Mouse (Mus musculus) MEL (cell line): ENCODE results near the gene Grip1. TPM values are rescaled to one million over a fixed set of nuclear protein-coding genes. Genes with fewer than 3 reads are reported as not detected.

Experiments
- DNase-seq: peaks from one replicate; pipeline ENCODE4 v3.0.0; 2011; ENCODE audit warnings: low read depth, low spot score
- H3K27ac ChIP-seq: 2 replicates; pipeline ENCODE4 v1.5.1; 2012; ENCODE audit warnings: low read depth, mild to moderate bottlenecking, control low read depth, low read length, moderate library complexity; ENCODE audit not compliant: control insufficient read depth
- H3K27me3 ChIP-seq, 2 experiments: fragments of 150-350 bp in 1 of 2; sonication (generic) in 1 of 2; 2 replicates each; pipeline ENCODE4 v1.6.1; 2012; ENCODE audit warnings: low read length in 2 of 2, mild to moderate bottlenecking in 2 of 2, improper control_type of control experiment in 1 of 2, moderate library complexity in 1 of 2; ENCODE audit not compliant: insufficient read depth in 2 of 2, control insufficient read depth in 1 of 2
- H3K36me3 ChIP-seq, 2 experiments: 2 replicates each; pipeline ENCODE4 v1.6.1; 2012 to 2014; ENCODE audit warnings: low read length in 2 of 2, improper control_type of control experiment in 1 of 2, inconsistent platforms in 1 of 2, mild to moderate bottlenecking in 1 of 2; ENCODE audit not compliant: insufficient read depth in 2 of 2, control insufficient read depth in 1 of 2
- H3K4me1 ChIP-seq, 2 experiments: fragments of 150-350 bp in 1 of 2; sonication (generic) in 1 of 2; 2 replicates each; pipeline ENCODE4 v1.6.1; 2012; ENCODE audit warnings: low read length in 2 of 2, improper control_type of control experiment in 1 of 2, mild to moderate bottlenecking in 1 of 2; ENCODE audit not compliant: insufficient read depth in 2 of 2, control insufficient read depth in 1 of 2
- H3K4me3 ChIP-seq, 2 experiments: fragments of 150-350 bp in 1 of 2; sonication (generic) in 1 of 2; 2 replicates each; pipeline ENCODE4 v1.5.1; 2012; ENCODE audit warnings: low read depth in 2 of 2, low read length in 2 of 2, mild to moderate bottlenecking in 2 of 2, moderate library complexity in 2 of 2, control low read depth in 1 of 2, improper control_type of control experiment in 1 of 2; ENCODE audit not compliant: control insufficient read depth in 1 of 2, insufficient read depth in 1 of 2
- H3K79me2 ChIP-seq: 2 replicates; pipeline ENCODE4 v1.6.1; 2012; ENCODE audit warnings: mild to moderate bottlenecking, low read length, moderate library complexity; ENCODE audit not compliant: control insufficient read depth, poor library complexity, insufficient read depth
- H3K9ac ChIP-seq: 2 replicates; pipeline ENCODE4 v1.6.1; 2012; ENCODE audit warnings: low read depth, mild to moderate bottlenecking, control low read depth, low read length, moderate library complexity; ENCODE audit not compliant: control insufficient read depth, poor library complexity, severe bottlenecking
- H3K9me3 ChIP-seq: fragments of 150-350 bp; sonication (generic); replicated peaks from 2 replicates; pipeline ENCODE4 v1.6.1; 2012; ENCODE audit warnings: mild to moderate bottlenecking, low read length, improper control_type of control experiment, moderate library complexity; ENCODE audit not compliant: insufficient read depth
- BHLHE40 ChIP-seq: IDR thresholded peaks from 2 replicates; pipeline ENCODE4 v1.6.1; 2012; ENCODE audit warnings: low read depth, mild to moderate bottlenecking, inconsistent platforms, low read length, improper control_type of control experiment, borderline replicate concordance
- CHD1 ChIP-seq: IDR thresholded peaks from 2 replicates; pipeline ENCODE4 v1.6.1; 2012; ENCODE audit warnings: low read depth, mild to moderate bottlenecking, inconsistent platforms, low read length, improper control_type of control experiment
- CHD2 ChIP-seq: IDR thresholded peaks from 2 replicates; pipeline ENCODE4 v1.6.1; 2011; ENCODE audit warnings: low read length, improper control_type of control experiment
- GABPA ChIP-seq: IDR thresholded peaks from 2 replicates; pipeline ENCODE4 v1.6.1; 2012; ENCODE audit warnings: low read depth, mild to moderate bottlenecking, inconsistent platforms, low read length, improper control_type of control experiment, moderate library complexity
- HCFC1 ChIP-seq: IDR thresholded peaks from 2 replicates; pipeline ENCODE4 v1.6.1; 2012; ENCODE audit warnings: low read depth, mild to moderate bottlenecking, inconsistent platforms, low read length, improper control_type of control experiment, moderate library complexity
- JUND ChIP-seq: IDR thresholded peaks from 2 replicates; pipeline ENCODE4 v1.6.1; 2011; ENCODE audit warnings: low read depth, mild to moderate bottlenecking, improper control_type of control experiment, low read length
- MAZ ChIP-seq: IDR thresholded peaks from 2 replicates; pipeline ENCODE4 v1.6.1; 2012; ENCODE audit warnings: low read depth, mild to moderate bottlenecking, inconsistent platforms, low read length, improper control_type of control experiment
- MYC ChIP-seq: IDR thresholded peaks from 2 replicates; pipeline ENCODE4 v1.6.1; 2011; ENCODE audit warnings: low read depth, mild to moderate bottlenecking, low read length, improper control_type of control experiment, moderate library complexity
- NRF1 ChIP-seq: IDR thresholded peaks from 2 replicates; pipeline ENCODE4 v1.6.1; 2014; ENCODE audit warnings: low read depth, mild to moderate bottlenecking, inconsistent platforms, low read length, improper control_type of control experiment, moderate library complexity; ENCODE audit not compliant: poor library complexity, insufficient read depth, severe bottlenecking
- POLR2AphosphoS2 ChIP-seq: IDR thresholded peaks from 2 replicates; pipeline ENCODE4 v1.6.1; 2011; ENCODE audit warnings: low read length, improper control_type of control experiment
- POLR2AphosphoS5 ChIP-seq: IDR thresholded peaks from 2 replicates; pipeline ENCODE4 v1.6.1; 2012; ENCODE audit warnings: low read depth, borderline replicate concordance, mild to moderate bottlenecking, inconsistent platforms, low read length, moderate library complexity, mixed read lengths
- RAD21 ChIP-seq: IDR thresholded peaks from 2 replicates; pipeline ENCODE4 v1.6.1; 2011; ENCODE audit warnings: mild to moderate bottlenecking, low read depth, low read length, improper control_type of control experiment
- SIN3A ChIP-seq: IDR thresholded peaks from 2 replicates; pipeline ENCODE4 v1.6.1; 2012; ENCODE audit warnings: low read length, improper control_type of control experiment, inconsistent platforms
- TAL1 ChIP-seq: IDR thresholded peaks from 2 replicates; pipeline ENCODE4 v1.6.1; 2012; ENCODE audit warnings: mild to moderate bottlenecking, inconsistent platforms, low read length, moderate library complexity, mixed read lengths
- TBP ChIP-seq: IDR thresholded peaks from 2 replicates; pipeline ENCODE4 v1.8.0; 2011; ENCODE audit warnings: low read depth, low read length, improper control_type of control experiment
- USF2 ChIP-seq, 2 experiments: IDR thresholded peaks; 2 replicates each; pipeline ENCODE4 v1.6.1; 2011 to 2012; ENCODE audit warnings: improper control_type of control experiment in 2 of 2, low read length in 2 of 2, borderline replicate concordance in 1 of 2, inconsistent platforms in 1 of 2, low read depth in 1 of 2, mild to moderate bottlenecking in 1 of 2; ENCODE audit not compliant: insufficient read depth in 1 of 2
- ZC3H11A ChIP-seq: IDR thresholded peaks from 2 replicates; pipeline ENCODE4 v1.6.1; 2012; ENCODE audit warnings: low read depth, mild to moderate bottlenecking, inconsistent platforms, low read length, improper control_type of control experiment
- ZKSCAN1 ChIP-seq: IDR thresholded peaks from 2 replicates; pipeline ENCODE4 v1.6.1; 2012; ENCODE audit warnings: low read depth, mild to moderate bottlenecking, inconsistent platforms, low read length, improper control_type of control experiment, moderate library complexity
- ZMIZ1 ChIP-seq: IDR thresholded peaks from 2 replicates; pipeline ENCODE4 v1.6.1; 2012; ENCODE audit warnings: low read depth, mild to moderate bottlenecking, inconsistent platforms, low read length, improper control_type of control experiment, moderate library complexity
- ZNF384 ChIP-seq: IDR thresholded peaks from 2 replicates; pipeline ENCODE4 v1.6.1; 2012; ENCODE audit warnings: low read depth, mild to moderate bottlenecking, inconsistent platforms, low read length, improper control_type of control experiment
- polyA plus RNA-seq, 2 experiments: library from polyadenylated mRNA; stranded (reverse) in 1 of 2; unstranded in 1 of 2; fragments of >175 nt in 1 of 2; fragments of >200 nt in 1 of 2; gene quantifications; 2 replicates each; pipeline versions ENCODE4 v1.2.1 to v1.2.4; 2012; ENCODE audit warnings: low replicate concordance in 2 of 2, low read depth in 1 of 2; ENCODE audit not compliant: insufficient read length in 2 of 2, insufficient read depth in 1 of 2, missing spikeins in 1 of 2
- total RNA-seq: library from RNA; depleted of rRNA; stranded (reverse); fragments of 300-350 nt; gene quantifications from 2 replicates; pipeline ENCODE4 v1.2.3, GENCODE M21; 2012

Gene Grip1
- total and polyA plus RNA-seq, 3 experiments = 0.04 TPM; not detected in 2

GRCm38 (mm10) chr10:119660677-119661353 lies 207.2 kb downstream of the Grip1 start:
- TF ChIP-seq TBP (no peak), JUND (no peak), ZNF384 (no peak), NRF1 (no peak), RAD21 (no peak), POLR2AphosphoS5 (no peak), POLR2AphosphoS2 (no peak)
- H3K27me3 ChIP-seq = no peaks in the 10 kb centered on the region
- H3K79me2 ChIP-seq = no peaks in the 10 kb centered on the region
- DNase-seq = no peak
- H3K4me3 ChIP-seq = no peak overlapping the region
- H3K9ac ChIP-seq = no peak overlapping the region
- H3K4me1 ChIP-seq = no peaks in the 10 kb centered on the region
- no peak overlapping the region for H3K27ac ChIP-seq
- no peaks in the 10 kb centered on the region for H3K9me3 ChIP-seq
- H3K36me3 ChIP-seq = no peaks in the 10 kb centered on the region

GRCm38 (mm10) chr10:119663586-119663985 lies 210.0 kb downstream of the Grip1 start:
- no peaks in the 10 kb centered on the region for H3K4me1 ChIP-seq
- H3K9ac ChIP-seq = no peak overlapping the region
- H3K27ac ChIP-seq = no peak overlapping the region
- TF ChIP-seq SIN3A = no peak
- TF ChIP-seq ZMIZ1 = no peak
- TF ChIP-seq POLR2AphosphoS2 = no peak
- no peaks in the 10 kb centered on the region for H3K79me2 ChIP-seq
- no peaks in the 10 kb centered on the region for H3K27me3 ChIP-seq
- H3K4me3 ChIP-seq = no peak overlapping the region
- H3K9me3 ChIP-seq = no peaks in the 10 kb centered on the region
- no peak for DNase-seq
- H3K36me3 ChIP-seq = no peaks in the 10 kb centered on the region

- Histone ChIP-seq H3K9me3 (no peaks in the 10 kb centered on the region), H3K4me3 (no peak overlapping the region), H3K27ac (no peak overlapping the region), H3K9ac (no peak overlapping the region), H3K4me1 (no peaks in the 10 kb centered on the region), H3K36me3 (no peaks in the 10 kb centered on the region), H3K27me3 (no peaks in the 10 kb centered on the region), H3K79me2 (no peaks in the 10 kb centered on the region)
- no peak for DNase-seq
- TF ChIP-seq JUND (no peak), ZMIZ1 (no peak), ZNF384 (no peak), ZKSCAN1 (no peak), MAZ (no peak), CHD1 (no peak), USF2 (IDR thresholded peaks at IDR 0.05; ENCODE audit: borderline replicate concordance in 1 of 2, insufficient read depth in 1 of 2, low read depth in 1 of 2, low read length in 2 of 2) (no peak), HCFC1 (no peak), POLR2AphosphoS5 (no peak), TAL1 (no peak), CHD2 (no peak), BHLHE40 (no peak), GABPA (no peak), MYC (no peak), ZC3H11A (no peak)
These were observed 212.8 kb downstream of the Grip1 start for GRCm38 (mm10) chr10:119666386-119666785.
